In the genomic region with DNA sequence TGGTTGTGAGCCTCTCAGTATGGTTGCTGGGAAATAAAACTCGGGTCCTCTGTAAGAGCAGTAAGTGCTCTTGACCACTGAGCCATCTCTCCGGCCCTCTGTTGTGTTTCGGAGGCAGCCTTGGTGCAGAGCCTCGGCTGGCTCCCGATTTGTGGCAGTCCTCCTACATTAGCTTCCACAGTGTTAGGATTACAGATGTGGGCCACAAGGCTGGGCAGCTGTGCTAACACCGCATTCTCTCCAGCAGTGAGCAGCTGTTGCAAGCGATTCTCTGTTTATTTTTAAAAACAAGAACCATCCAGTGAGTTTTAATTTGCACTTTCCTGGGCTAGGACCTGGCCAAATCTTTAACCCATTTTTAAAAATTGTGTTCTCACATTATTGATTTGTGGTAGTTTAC, we compare ENCODE assay signal across 29 mouse cellular contexts. TPM values are rescaled to one million over a fixed set of nuclear protein-coding genes. Genes with fewer than 3 reads are reported as not detected.
DNase-seq lines count a peak whose midpoint lies in the region; ATAC-seq and TF ChIP-seq lines count a peak whose summit lies in the region.
"Had no signal": no experiment of that assay in that cellular context is flagged by ENCODE, and none has a peak within 500 bp of the region (broad histone marks: within the 10 kb centered on the region; RNA-seq: fewer than 3 reads in every experiment).

No protein-coding gene starts in this region.

- 58% methylated on average over 7 of the region's 7 CpGs for WGBS in intestine, embryonic 16.5 days
- WGBS in intestine, postnatal 0 days: 56% methylated on average over 7 of the region's 7 CpGs

- H3K9me3 ChIP-seq in intestine, embryonic 16.5 days (ENCODE audit: control insufficient read depth, low read length): no peaks in the 10 kb centered on the region
- H3K9me3 ChIP-seq in intestine, postnatal 0 days (ENCODE audit: control insufficient read depth): no peaks in the 10 kb centered on the region
- H3K9me3 ChIP-seq: embryonic facial prominence, embryonic 13.5 days; embryonic facial prominence, embryonic 15.5 days; forebrain, embryonic 10.5 days; forebrain, embryonic 12.5 days had no signal

- peak; percentile 42; the same call in 1 of the 2 replicates for ATAC-seq in intestine, embryonic 16.5 days
- ATAC-seq in intestine, postnatal 0 days: no peak
- ATAC-seq: forebrain, embryonic 14.5 days had no signal

- TF ChIP-seq CTCF in intestine, postnatal 0 days (IDR thresholded peaks at IDR 0.05; ENCODE audit: low read depth): no peak

- no peaks in the 10 kb centered on the region for H3K27me3 ChIP-seq in intestine, embryonic 16.5 days (replicated peaks; ENCODE audit: control insufficient read depth, insufficient read depth, low read length)
- no peaks in the 10 kb centered on the region for H3K27me3 ChIP-seq in intestine, postnatal 0 days (replicated peaks; ENCODE audit: control insufficient read depth, insufficient read depth, low read length)
- H3K27me3 ChIP-seq: embryonic facial prominence, embryonic 13.5 days; embryonic facial prominence, embryonic 15.5 days; forebrain, embryonic 12.5 days had no signal

- H3K9ac ChIP-seq in intestine, embryonic 16.5 days (ENCODE audit: low read depth, low read length): no peak overlapping the region
- no peak overlapping the region for H3K9ac ChIP-seq in intestine, postnatal 0 days (ENCODE audit: low read depth, low read length)
- H3K9ac ChIP-seq: embryonic facial prominence, embryonic 13.5 days; embryonic facial prominence, embryonic 15.5 days; forebrain, embryonic 12.5 days had no signal

- no peaks in the 10 kb centered on the region for H3K36me3 ChIP-seq in intestine, embryonic 16.5 days (ENCODE audit: control insufficient read depth, insufficient read depth, low read length)
- no peaks in the 10 kb centered on the region for H3K36me3 ChIP-seq in intestine, postnatal 0 days (ENCODE audit: control insufficient read depth, insufficient read depth)
- H3K36me3 ChIP-seq: embryonic facial prominence, embryonic 13.5 days; embryonic facial prominence, embryonic 15.5 days; forebrain, embryonic 10.5 days; forebrain, embryonic 12.5 days had no signal

- peak; percentile 33 to 52 for DNase-seq in heart, adult 18-20 months
- DNase-seq in heart, postnatal 36 days: no peak
- peak; percentile 25 for DNase-seq in lung, postnatal 10 days
- DNase-seq in lung, adult 18-20 months: no peak
- DNase-seq: adrenal gland, adult 2 months; adrenal gland, postnatal 10 days; adrenal gland, postnatal 25 days; cerebellum, adult 11 months; cerebellum, adult 18-20 months; cerebellum, adult 8-10 months; cerebellum, adult 9-11 months; cerebellum, postnatal 14 days; cerebellum, postnatal 36 days; embryo, embryonic 11 days had no signal

- no peaks in the 10 kb centered on the region for H3K4me1 ChIP-seq in intestine, embryonic 16.5 days (ENCODE audit: control insufficient read depth, insufficient read depth, low read length)
- no peaks in the 10 kb centered on the region for H3K4me1 ChIP-seq in intestine, postnatal 0 days (replicated peaks; ENCODE audit: control insufficient read depth, insufficient read depth, low read length)
- H3K4me1 ChIP-seq: embryonic facial prominence, embryonic 13.5 days; embryonic facial prominence, embryonic 15.5 days; forebrain, embryonic 10.5 days; forebrain, embryonic 12.5 days had no signal

- intact Hi-C loops in heart, postnatal 36 days (cut with DNase I): no loop called here

- no peak overlapping the region for H3K27ac ChIP-seq in intestine, embryonic 16.5 days (ENCODE audit: low read length)
- H3K27ac ChIP-seq in intestine, postnatal 0 days (ENCODE audit: low read depth, low read length): no peak overlapping the region
- H3K27ac ChIP-seq: embryonic facial prominence, embryonic 13.5 days; embryonic facial prominence, embryonic 15.5 days; forebrain, embryonic 10.5 days; forebrain, embryonic 12.5 days had no signal

- no peak overlapping the region for H3K4me3 ChIP-seq in intestine, embryonic 16.5 days (ENCODE audit: low read length)
- H3K4me3 ChIP-seq in intestine, postnatal 0 days (ENCODE audit: low read depth, low read length): no peak overlapping the region
- H3K4me3 ChIP-seq: embryonic facial prominence, embryonic 13.5 days; embryonic facial prominence, embryonic 15.5 days; erythroblast, embryonic 14.5 days; forebrain, embryonic 10.5 days; forebrain, embryonic 12.5 days had no signal

- no peak overlapping the region for H3K4me2 ChIP-seq in intestine, embryonic 16.5 days (ENCODE audit: low read depth, low read length)
- no peak overlapping the region for H3K4me2 ChIP-seq in intestine, postnatal 0 days (replicated peaks; ENCODE audit: low read depth)
- H3K4me2 ChIP-seq: embryonic facial prominence, embryonic 13.5 days; embryonic facial prominence, embryonic 15.5 days; forebrain, embryonic 12.5 days had no signal

RNA-seq across cellular contexts. Expression of gene Adra2b, which starts 20.9 kb away (rescaled TPM):
- under 1 TPM; 0.72 to 0.77 TPM for total RNA-seq in heart, adult 18-20 months (2021)
- total RNA-seq in heart, postnatal 36 days (2021): 1 to 10 TPM in 1 of 2 experiments, under 1 TPM in 1; 0.80 to 1.2 TPM
- polyA plus RNA-seq in intestine, embryonic 16.5 days (2015; fragmentation: Nextera tagmentation; extraction: Ambion mirVana): 1.3 and 2.0 TPM in 2 replicates
- 1.3 and 1.4 TPM in 2 replicates for polyA plus RNA-seq in intestine, postnatal 0 days (2015; fragmentation: Nextera tagmentation; extraction: Ambion mirVana)
- total RNA-seq: MEL had no signal
- polyA plus RNA-seq: C2C12 had no signal

RNA-seq across cellular contexts. Expression of gene Gpat2, which starts 41.1 kb away (rescaled TPM):
- not detected for total RNA-seq in heart, adult 18-20 months (2021)
- total RNA-seq in heart, postnatal 36 days (2021): not detected
- 0.09 and 0.12 TPM in 2 replicates for polyA plus RNA-seq in intestine, embryonic 16.5 days (2015; fragmentation: Nextera tagmentation; extraction: Ambion mirVana)
- 0.07 and 0.18 TPM in 2 replicates for polyA plus RNA-seq in intestine, postnatal 0 days (2015; fragmentation: Nextera tagmentation; extraction: Ambion mirVana)
- total RNA-seq: common myeloid progenitor, adult 5-6 weeks; MEL had no signal
- polyA plus RNA-seq: embryonic facial prominence, embryonic 11.5 days; forebrain, embryonic 14.5 days had no signal

RNA-seq across cellular contexts. Expression of gene Astl, which starts 45.4 kb away (rescaled TPM):
- not detected for total RNA-seq in heart, adult 18-20 months (2021)
- total RNA-seq in heart, postnatal 36 days (2021): not detected
- polyA plus RNA-seq in intestine, embryonic 16.5 days (2015; fragmentation: Nextera tagmentation; extraction: Ambion mirVana): not detected in 2 replicates
- not detected in 2 replicates for polyA plus RNA-seq in intestine, postnatal 0 days (2015; fragmentation: Nextera tagmentation; extraction: Ambion mirVana)
- total RNA-seq: adrenal gland, adult 2 months; adrenal gland, postnatal 25 days; adrenal gland, postnatal 4 days; common myeloid progenitor, adult 5-6 weeks; ES-E14; MEL had no signal
- polyA plus RNA-seq: adrenal gland, adult 2 months; brain, embryonic 14.5 days; C2C12; embryonic facial prominence, embryonic 15.5 days; erythroblast, embryonic 14.5 days; forebrain, embryonic 10.5 days; forebrain, embryonic 12.5 days; forebrain, embryonic 14.5 days had no signal

RNA-seq across cellular contexts. Expression of gene Dusp2, which starts 47.9 kb away (rescaled TPM):
- total RNA-seq in heart, adult 18-20 months (2021): 1 to 10 TPM in 1 of 2 experiments, under 1 TPM in 1; 0.57 to 2.0 TPM
- total RNA-seq in heart, postnatal 36 days (2021): under 1 TPM; 0.36 to 0.38 TPM
- polyA plus RNA-seq in intestine, embryonic 16.5 days (2015; fragmentation: Nextera tagmentation; extraction: Ambion mirVana): 2.1 and 3.5 TPM in 2 replicates
- polyA plus RNA-seq in intestine, postnatal 0 days (2015; fragmentation: Nextera tagmentation; extraction: Ambion mirVana): 3.7 and 4.4 TPM in 2 replicates

Comparison
In these comparisons a context has a peak if more than half of its experiments do, and no peak if none do; other contexts are left out.
1. DNase-seq: peak in heart, adult 18-20 months (2 of 2) and lung, postnatal 10 days (single experiment); none in heart, postnatal 36 days (0 of 2) and lung, adult 18-20 months (0 of 2).